Mouse (Mus musculus): ENCODE measurements around the gene Dap3.
"Not testable (repeated sequence)": the region's sequence is repeated elsewhere in the genome, so short reads cannot be mapped to it uniquely, and the experiment has no call there.

Dap3 gene

DNA sequence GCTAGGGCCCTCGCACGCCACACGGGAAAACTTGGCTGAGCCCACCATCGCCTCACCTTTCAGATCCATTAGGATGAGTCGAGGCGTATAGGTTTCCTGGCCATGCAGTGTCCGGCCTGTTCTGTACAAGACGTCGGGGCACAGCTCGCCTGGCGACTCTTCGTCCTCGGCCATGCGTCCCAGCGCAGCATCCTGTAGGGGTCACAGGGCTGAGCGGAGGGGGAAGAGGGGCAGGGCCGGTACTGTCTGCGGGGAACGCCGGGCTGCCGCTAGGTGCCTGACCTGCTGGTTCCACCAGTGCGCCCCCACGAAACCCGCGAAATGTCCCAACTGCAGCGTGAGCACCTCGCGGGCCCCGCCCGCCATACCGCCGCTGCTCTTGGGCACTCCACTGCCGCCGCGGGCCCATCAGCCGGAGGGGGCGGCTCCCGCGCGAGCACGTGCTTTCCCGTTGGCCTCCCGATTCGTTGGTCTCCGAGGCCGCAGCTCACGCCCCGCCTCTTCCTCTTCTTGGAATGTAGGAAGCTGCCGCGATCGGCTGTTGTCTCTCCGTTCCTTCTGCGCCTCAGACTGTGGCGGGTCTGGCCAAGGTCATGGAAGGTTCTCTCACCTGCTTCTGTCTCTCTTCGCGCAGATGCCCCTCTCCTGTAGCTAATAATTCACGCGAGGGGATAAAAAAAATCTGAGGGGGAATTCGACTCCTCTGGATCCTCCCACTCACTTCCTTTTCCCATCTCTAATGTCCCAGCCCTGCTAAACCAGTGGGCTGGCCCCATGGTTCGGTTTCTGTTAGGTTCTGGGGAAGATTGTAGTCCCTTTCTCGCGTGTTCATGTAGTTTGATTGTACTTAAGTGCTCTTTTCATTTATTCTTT is 37.2 kb downstream of the Dap3 start, which contains the start of gene Msto1:
Msto1 (minus strand) TSS at position 489 of the 873 bp plus-strand sequence.
- peak; percentile 94 for DNase-seq (ENCODE audit: low read depth)

- no peak for DNase-seq (ENCODE audit: low read depth)
Measured at GRCm38 (mm10) chr3:88912585-88912984, 38.4 kb downstream of the Dap3 start.

- no peak for DNase-seq (ENCODE audit: low read depth)
Measured at GRCm38 (mm10) chr3:88906393-88907159, 44.4 kb downstream of the Dap3 start.

- DNase-seq (ENCODE audit: low read depth) = no peak
Measured at GRCm38 (mm10) chr3:88905741-88906140, 45.2 kb downstream of the Dap3 start.

- DNase-seq (ENCODE audit: low read depth) = no peak
Measured at GRCm38 (mm10) chr3:88905209-88905608, 45.8 kb downstream of the Dap3 start.

- no peak for DNase-seq (ENCODE audit: low read depth)
Measured at GRCm38 (mm10) chr3:88904803-88905202, 46.2 kb downstream of the Dap3 start.

DNA sequence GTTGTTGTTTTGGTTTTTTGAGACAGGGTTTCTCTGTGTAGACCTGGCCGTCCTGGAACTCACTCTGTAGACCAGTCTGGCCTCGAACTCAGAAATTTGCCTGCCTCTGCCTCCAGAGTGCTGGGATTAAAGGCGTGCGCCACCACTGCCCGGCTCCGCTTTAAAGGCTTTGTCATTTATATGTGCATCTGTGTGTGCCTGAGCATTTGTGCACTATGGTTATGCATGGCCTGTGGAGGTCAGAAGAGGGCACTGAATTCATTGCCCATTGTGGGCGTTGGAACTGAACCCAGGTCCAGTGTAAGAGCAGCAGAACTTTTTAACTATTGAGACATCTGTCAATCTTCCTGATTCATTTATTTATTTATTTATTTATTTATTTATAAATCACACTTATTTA is 58.0 kb downstream of the Dap3 start:
- DNase-seq (ENCODE audit: low read depth) = not testable (repeated sequence)

GRCm38 (mm10) chr3:88882536-88882935 is 68.4 kb downstream of the Dap3 start:
- DNase-seq (ENCODE audit: low read depth) = not testable (repeated sequence)
